Mouse (Mus musculus) forebrain, embryonic 12.5 days (tissue): ENCODE measurements at regions not wholly inside any gene's neighbourhood (a gene's known extent, or its start where the extent isn't known, plus 50 kb on each side); places are given as distances from the start of the nearest gene placed in this dataset.

Experiments
- ATAC-seq: fragments of 200-750 bp; cut with Nextera tagmentation; 2 replicates; pipeline ENCODE4 v1.8.0; 2017; ENCODE audit warnings: moderate TSS enrichment; ENCODE audit not compliant: low FRiP score
- H3K27ac ChIP-seq: fragments of 300-500 bp; sonication (generic); 2 replicates; pipeline ENCODE4 v1.5.1; 2016; ENCODE audit warnings: mild to moderate bottlenecking
- H3K27me3 ChIP-seq: fragments of 300-500 bp; sonication (generic); 2 replicates; pipeline ENCODE4 v1.6.1; 2016; ENCODE audit warnings: mild to moderate bottlenecking
- H3K36me3 ChIP-seq: fragments of 300-500 bp; sonication (generic); replicated peaks from 2 replicates; pipeline ENCODE4 v1.6.1; 2016; ENCODE audit warnings: mild to moderate bottlenecking
- H3K4me1 ChIP-seq: fragments of 300-500 bp; sonication (generic); 2 replicates; pipeline ENCODE4 v1.6.1; 2016
- H3K4me2 ChIP-seq: fragments of 300-500 bp; sonication (generic); 2 replicates; pipeline ENCODE4 v1.6.1; 2016; ENCODE audit warnings: mild to moderate bottlenecking, moderate library complexity
- H3K4me3 ChIP-seq: fragments of 300-500 bp; sonication (generic); replicated peaks from 2 replicates; pipeline ENCODE4 v1.5.1; 2016; ENCODE audit warnings: mild to moderate bottlenecking
- H3K9ac ChIP-seq: fragments of 300-500 bp; sonication (generic); 2 replicates; pipeline ENCODE4 v1.6.1; 2016; ENCODE audit warnings: mild to moderate bottlenecking
- H3K9me3 ChIP-seq: fragments of 300-500 bp; sonication (generic); 2 replicates; pipeline ENCODE4 v1.6.1; 2016
- WGBS: fragments of 180-500 bp; shearing (Covaris S2); methylation state at CpG from one replicate; pipeline ENCODE4 v1.1.7; 2016; 5-methylcytosine and 5-hydroxymethylcytosine counted together

DNA sequence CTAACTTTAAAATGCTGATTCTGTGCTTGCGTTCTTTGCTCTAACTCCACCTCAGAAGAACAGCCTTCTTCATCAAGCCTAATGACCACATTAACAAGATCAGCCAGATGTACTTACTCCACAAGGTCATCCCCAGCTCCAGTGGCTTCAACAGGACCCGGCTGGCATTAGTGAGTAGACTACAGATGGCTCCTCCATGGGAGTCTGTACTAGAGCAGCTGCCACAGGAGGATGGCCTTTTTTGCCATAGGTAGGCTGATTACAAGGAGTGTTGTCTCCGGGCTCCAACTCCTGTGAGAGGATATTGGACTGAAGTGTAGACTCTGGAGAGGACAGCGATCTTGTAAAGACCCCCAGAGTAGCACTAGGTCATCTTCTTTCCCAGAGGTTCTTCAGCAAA, 729.7 kb downstream of the Galc start:
- H3K36me3 ChIP-seq: no peaks in the 10 kb centered on the region
- no peak overlapping the region for H3K4me3 ChIP-seq
- 89% methylated on average over 4 of the region's 4 CpGs for WGBS
- no peaks in the 10 kb centered on the region for H3K9me3 ChIP-seq
- no peak overlapping the region for H3K4me2 ChIP-seq
- H3K27me3 ChIP-seq: no peaks in the 10 kb centered on the region
- H3K27ac ChIP-seq: no peak overlapping the region
- no peak overlapping the region for H3K9ac ChIP-seq
- no peak for ATAC-seq
- no peaks in the 10 kb centered on the region for H3K4me1 ChIP-seq

DNA sequence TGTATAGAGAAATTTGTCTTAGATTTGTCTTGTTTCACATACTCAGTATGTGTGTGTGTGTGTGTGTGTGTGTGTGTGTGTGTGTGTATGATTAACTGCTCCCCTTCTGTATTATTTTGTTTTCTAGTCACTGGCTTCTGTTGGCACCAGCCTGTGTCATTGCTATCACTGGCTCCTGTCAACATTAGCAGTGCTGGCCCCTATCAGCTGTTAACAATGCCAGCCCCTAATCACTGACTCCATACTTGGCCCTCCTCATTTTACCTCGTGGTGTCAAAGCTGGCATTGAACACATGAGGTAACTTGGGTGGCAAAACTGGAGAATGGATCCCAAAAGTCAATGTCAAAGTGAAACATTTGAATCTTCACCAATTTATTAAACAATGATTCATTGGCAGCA, 733.3 kb downstream of the Galc start:
- no peak overlapping the region for H3K9ac ChIP-seq
- no peaks in the 10 kb centered on the region for H3K27me3 ChIP-seq
- H3K9me3 ChIP-seq: no peaks in the 10 kb centered on the region
- ATAC-seq: no peak
- no peaks in the 10 kb centered on the region for H3K4me1 ChIP-seq
- WGBS: 57% methylated on average over 1 of the region's 1 CpGs
- no peak overlapping the region for H3K4me2 ChIP-seq
- no peak overlapping the region for H3K27ac ChIP-seq
- no peak overlapping the region for H3K4me3 ChIP-seq
- no peaks in the 10 kb centered on the region for H3K36me3 ChIP-seq

DNA sequence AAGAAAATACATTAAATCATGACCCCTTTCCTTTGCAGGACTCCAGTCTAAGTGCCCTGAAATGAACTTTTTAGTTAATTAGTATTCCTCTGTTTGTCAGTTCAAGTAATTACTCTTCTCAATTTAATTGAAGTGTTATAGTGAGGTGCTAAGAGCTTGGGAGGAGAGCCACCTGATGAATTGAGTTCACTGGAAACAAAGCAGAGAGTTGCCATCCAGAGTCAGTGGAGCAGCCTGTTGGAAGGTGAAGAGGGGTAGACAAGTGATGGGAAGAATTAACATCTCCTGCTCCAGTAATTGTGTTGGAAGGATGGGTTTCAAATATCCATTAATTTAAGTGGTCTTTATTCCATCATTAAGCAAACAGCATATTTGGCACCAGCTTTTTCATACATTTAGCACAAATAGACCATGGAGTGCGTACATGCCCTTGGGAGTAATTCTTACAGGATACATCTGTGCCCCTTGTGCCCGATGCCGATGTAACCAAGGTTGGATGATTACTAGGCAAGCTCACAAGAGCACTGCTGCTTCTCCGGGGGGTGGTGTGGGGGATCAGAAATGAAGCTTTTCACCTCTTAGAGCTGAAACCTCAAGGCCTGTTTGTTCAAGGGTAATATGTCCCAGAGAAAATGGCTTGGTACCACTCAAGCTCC, 739.3 kb downstream of the Galc start:
- H3K4me3 ChIP-seq: no peak overlapping the region
- H3K4me1 ChIP-seq: no peaks in the 10 kb centered on the region
- no peaks in the 10 kb centered on the region for H3K36me3 ChIP-seq
- 0 out of 2 replicates have a peak, but pooled peaks have one; percentile 27 for ATAC-seq
- no peak overlapping the region for H3K9ac ChIP-seq
- 74% methylated on average over 4 of the region's 4 CpGs for WGBS
- no peaks in the 10 kb centered on the region for H3K9me3 ChIP-seq
- no peaks in the 10 kb centered on the region for H3K27me3 ChIP-seq
- H3K27ac ChIP-seq: no peak overlapping the region
- no peak overlapping the region for H3K4me2 ChIP-seq

DNA sequence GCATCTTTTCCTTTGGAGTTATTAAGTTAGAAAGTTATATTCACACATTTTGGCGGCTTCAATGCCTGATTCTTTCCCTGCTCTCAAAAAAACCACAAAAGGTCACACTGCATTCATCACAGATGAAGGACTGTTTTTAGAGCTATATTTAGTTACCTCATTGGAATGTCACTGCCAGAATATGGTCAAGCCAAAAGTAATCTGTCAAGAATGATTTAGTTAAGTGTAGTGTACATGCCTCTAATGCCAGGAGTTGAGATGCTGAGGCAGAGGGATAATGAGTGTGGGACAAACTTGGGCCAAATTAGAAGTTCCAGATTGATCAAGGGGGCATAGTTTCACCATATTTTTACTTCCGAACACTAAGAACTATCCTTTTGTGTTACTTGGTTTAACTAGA, 741.7 kb downstream of the Galc start:
- no peaks in the 10 kb centered on the region for H3K4me1 ChIP-seq
- no peak overlapping the region for H3K9ac ChIP-seq
- H3K27ac ChIP-seq: no peak overlapping the region
- no peaks in the 10 kb centered on the region for H3K36me3 ChIP-seq
- no peak overlapping the region for H3K4me2 ChIP-seq
- ATAC-seq: no peak
- WGBS: 90% methylated on average over 2 of the region's 2 CpGs
- no peak overlapping the region for H3K4me3 ChIP-seq
- no peaks in the 10 kb centered on the region for H3K27me3 ChIP-seq
- H3K9me3 ChIP-seq: no peaks in the 10 kb centered on the region

DNA sequence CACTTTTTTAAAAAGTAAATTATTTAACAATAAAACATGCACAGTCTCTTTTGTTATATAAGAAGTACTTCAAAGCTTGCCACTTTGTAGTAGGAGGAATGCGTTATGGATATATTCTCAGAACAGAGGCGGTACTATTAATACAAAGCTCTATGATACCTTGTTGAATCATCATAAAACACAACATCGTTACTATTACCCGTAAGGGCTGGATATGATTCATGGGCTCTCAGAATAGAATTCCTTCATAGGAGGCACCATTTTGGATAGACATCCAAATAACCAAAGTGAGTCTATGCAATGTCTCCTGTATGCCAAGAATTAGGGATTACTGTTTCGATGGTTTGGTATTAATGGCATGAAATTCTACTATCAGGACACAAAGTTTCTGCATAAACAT, 743.5 kb downstream of the Galc start:
- Histone ChIP-seq H3K9me3 (no peaks in the 10 kb centered on the region), H3K27ac (no peak overlapping the region), H3K27me3 (no peaks in the 10 kb centered on the region), H3K9ac (no peak overlapping the region), H3K4me2 (no peak overlapping the region), H3K4me1 (peaks cover 6% of the 10 kb centered on the region), H3K4me3 (no peak overlapping the region), H3K36me3 (no peaks in the 10 kb centered on the region)
- 96% methylated on average over 5 of the region's 5 CpGs for WGBS
- no peak for ATAC-seq

DNA sequence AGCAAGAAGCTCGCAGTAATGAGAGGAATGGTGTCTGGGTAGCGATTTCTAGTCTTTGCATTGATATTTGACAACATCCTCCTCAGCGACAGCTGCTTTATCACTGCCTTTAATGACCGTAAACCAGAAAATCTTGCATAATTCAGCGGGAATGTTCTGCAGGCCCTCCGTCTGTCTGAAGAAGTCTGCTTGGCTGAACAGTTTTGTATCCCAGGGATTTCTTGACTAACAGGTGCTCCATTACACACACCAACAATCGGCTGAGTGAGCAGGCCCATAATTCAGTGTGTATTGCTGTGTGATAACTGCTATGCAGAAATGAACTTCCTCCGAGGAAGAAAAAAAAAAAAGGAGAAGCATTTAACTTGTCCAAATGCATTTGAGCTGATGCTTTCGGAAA, 747.4 kb downstream of the Galc start:
- Histone ChIP-seq H3K27me3 (no peaks in the 10 kb centered on the region), H3K4me1 (peaks cover 6% of the 10 kb centered on the region), H3K4me2 (no peak overlapping the region), H3K9me3 (no peaks in the 10 kb centered on the region), H3K4me3 (no peak overlapping the region), H3K9ac (no peak overlapping the region), H3K27ac (no peak overlapping the region), H3K36me3 (no peaks in the 10 kb centered on the region)
- WGBS: 48% methylated on average over 9 of the region's 9 CpGs
- ATAC-seq: no peak

DNA sequence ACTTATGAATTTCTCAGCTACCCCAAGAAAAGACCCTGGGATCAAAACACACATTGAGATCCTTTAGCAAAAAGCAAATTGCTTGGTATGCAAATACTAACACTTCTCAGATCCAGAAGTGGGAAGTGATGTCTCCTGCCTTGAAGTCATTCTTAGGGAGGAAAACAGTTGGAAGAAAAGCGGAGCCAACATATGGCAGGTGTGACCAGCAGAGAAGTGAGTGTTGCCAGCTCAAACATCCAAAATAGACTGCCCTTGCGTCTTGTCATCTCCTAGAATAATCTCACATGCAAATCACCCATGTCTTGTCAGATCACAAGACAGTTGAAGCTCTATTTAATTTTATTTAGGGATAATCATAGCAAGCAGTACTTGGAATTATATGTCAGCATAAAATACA, 757.8 kb downstream of the Galc start:
- Histone ChIP-seq H3K36me3 (no peaks in the 10 kb centered on the region), H3K27me3 (no peaks in the 10 kb centered on the region), H3K9ac (no peak overlapping the region), H3K4me1 (no peaks in the 10 kb centered on the region), H3K4me3 (no peak overlapping the region), H3K9me3 (no peaks in the 10 kb centered on the region), H3K27ac (no peak overlapping the region), H3K4me2 (no peak overlapping the region)
- ATAC-seq: no peak
- 89% methylated on average over 2 of the region's 2 CpGs for WGBS

DNA sequence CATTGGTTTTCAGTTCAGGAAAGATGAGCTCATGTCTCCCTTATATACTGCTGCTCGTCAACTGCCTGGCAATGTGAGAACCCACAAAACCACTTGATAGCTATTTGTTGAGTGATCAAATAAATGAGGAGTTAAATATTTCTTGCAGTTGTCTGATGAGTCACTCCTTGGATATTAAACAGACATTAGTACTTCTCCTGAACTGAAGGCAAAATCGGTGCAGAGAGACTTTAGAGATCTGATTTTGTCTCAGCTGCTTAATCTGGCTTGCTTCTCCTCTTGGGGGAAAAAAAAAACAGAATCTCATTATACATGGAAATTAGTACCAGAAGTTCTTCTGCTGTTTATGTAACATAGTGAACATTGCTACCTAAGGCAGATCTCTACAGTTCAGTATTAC, 775.7 kb downstream of the Galc start:
- no peak overlapping the region for H3K9ac ChIP-seq
- H3K4me2 ChIP-seq: no peak overlapping the region
- no peaks in the 10 kb centered on the region for H3K4me1 ChIP-seq
- 63% methylated on average over 2 of the region's 2 CpGs for WGBS
- ATAC-seq: no peak
- no peaks in the 10 kb centered on the region for H3K9me3 ChIP-seq
- no peak overlapping the region for H3K4me3 ChIP-seq
- H3K27me3 ChIP-seq: no peaks in the 10 kb centered on the region
- no peaks in the 10 kb centered on the region for H3K36me3 ChIP-seq
- no peak overlapping the region for H3K27ac ChIP-seq

DNA sequence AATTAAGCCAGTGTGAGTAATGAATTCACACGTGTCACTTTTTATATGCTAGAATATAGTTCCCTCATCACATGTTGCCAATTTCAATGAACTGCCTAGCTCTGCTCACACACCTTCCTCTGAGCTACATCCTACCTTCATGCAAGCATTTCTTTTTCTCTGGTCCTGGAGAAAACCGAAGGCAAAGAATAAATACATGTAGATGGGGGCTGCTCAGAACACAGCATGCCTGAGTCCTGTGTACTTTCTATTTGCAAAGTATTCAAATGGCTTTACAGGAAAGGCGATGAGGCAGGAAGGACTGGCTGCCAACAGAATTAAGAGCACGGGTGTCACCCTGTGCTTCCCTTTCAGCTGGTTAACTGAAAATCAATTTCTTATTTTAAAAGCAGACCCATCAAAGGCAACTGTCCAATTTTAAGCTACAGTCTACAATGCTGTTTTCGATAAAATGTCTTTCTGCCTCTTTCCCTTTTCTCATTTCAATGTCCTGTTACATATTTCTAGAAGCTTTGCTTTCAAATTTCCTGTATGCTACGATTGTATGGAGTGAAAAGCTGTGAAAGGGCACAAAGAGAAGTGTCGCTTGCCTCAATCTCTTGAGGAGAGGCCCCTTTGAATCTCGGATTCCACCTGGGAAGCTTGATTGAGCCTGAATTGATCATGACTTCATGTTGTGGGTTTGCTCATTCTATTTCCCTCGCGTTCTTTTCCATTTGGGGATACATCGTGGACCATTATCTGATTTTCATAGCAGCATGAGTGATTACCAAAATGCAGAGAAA, 782.6 kb downstream of the Galc start:
- Histone ChIP-seq H3K4me3 (no peak overlapping the region), H3K9me3 (no peaks in the 10 kb centered on the region), H3K4me1 (peaks cover 18% of the 10 kb centered on the region), H3K4me2 (0 out of 2 replicates have a peak overlapping the region, but pooled peaks have one; percentile 15), H3K27me3 (no peaks in the 10 kb centered on the region), H3K9ac (no peak overlapping the region), H3K27ac (no peak overlapping the region), H3K36me3 (no peaks in the 10 kb centered on the region)
- ATAC-seq: peak; percentile 60; the same call in 1 of the 2 replicates
- 13% methylated on average over 11 of the region's 11 CpGs for WGBS

DNA sequence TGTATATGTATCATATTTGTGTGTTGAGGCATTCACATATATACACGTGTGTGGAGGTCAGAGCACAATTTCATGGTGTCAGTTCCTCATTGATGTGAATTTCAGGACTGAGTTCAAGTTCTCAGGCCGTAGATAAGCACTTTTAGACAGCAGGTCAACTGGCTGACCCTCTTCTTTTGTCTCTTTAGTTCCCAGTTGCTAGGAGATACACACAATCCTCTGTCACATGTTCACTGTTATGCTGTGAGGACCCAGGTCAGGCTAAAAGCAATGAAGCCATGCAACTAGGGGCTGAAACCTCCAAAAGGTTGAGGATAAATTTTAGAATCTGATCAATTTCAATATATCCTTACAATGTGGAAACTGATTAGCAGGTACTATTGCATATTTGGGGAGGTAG, 783.5 kb downstream of the Galc start:
- Histone ChIP-seq H3K36me3 (no peaks in the 10 kb centered on the region), H3K4me1 (peaks cover 18% of the 10 kb centered on the region), H3K4me2 (no peak overlapping the region), H3K27ac (no peak overlapping the region), H3K9ac (no peak overlapping the region), H3K9me3 (no peaks in the 10 kb centered on the region), H3K4me3 (no peak overlapping the region), H3K27me3 (no peaks in the 10 kb centered on the region)
- WGBS: 23% methylated on average over 2 of the region's 2 CpGs
- ATAC-seq: peak; percentile 49; the same call in 1 of the 2 replicates

DNA sequence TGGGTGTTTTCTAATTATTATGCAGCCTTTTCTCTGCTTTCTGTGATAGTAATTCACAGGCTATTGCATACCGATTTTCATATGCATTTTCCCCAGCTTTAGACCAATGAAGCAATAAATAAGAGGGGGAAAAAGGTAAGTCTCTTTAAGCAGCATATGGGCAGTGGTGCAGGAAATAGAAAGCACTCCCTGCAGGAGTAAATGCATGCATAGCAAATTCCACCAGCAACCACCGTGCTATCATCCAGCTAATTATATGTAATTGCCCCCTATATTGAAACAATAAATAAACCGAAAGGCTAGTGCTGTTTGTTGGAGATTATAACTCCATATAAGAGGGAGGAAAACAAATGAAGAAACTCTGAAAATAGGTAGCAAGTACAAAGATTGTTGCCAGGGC, 790.1 kb downstream of the Galc start:
- no peaks in the 10 kb centered on the region for H3K27me3 ChIP-seq
- WGBS: 63% methylated on average over 3 of the region's 3 CpGs
- H3K4me2 ChIP-seq: no peak overlapping the region
- ATAC-seq: no peak
- no peaks in the 10 kb centered on the region for H3K9me3 ChIP-seq
- no peaks in the 10 kb centered on the region for H3K4me1 ChIP-seq
- H3K9ac ChIP-seq: no peak overlapping the region
- no peaks in the 10 kb centered on the region for H3K36me3 ChIP-seq
- H3K27ac ChIP-seq: no peak overlapping the region
- H3K4me3 ChIP-seq: no peak overlapping the region

DNA sequence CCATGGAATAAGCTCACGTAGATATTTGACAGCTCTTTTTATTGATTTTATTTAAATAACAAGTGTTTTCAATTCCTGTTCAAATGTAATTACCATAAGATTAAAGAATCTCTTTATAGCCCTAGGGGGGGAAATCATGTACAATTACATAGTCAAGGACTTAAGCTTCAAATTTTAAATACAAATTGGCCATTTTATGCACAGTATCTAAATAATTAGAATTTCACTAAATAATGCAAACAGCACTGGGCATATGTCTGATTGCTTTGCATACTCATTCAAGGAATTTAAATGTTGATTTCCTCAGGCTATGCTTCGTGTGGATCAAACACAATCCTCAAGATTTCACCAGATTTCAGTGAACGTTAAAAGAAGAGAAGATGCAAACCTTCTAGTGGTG, 823.1 kb downstream of the Galc start:
- H3K4me1 ChIP-seq: no peaks in the 10 kb centered on the region
- ATAC-seq: no peak
- no peaks in the 10 kb centered on the region for H3K36me3 ChIP-seq
- WGBS: 72% methylated on average over 3 of the region's 3 CpGs
- no peak overlapping the region for H3K4me2 ChIP-seq
- no peak overlapping the region for H3K4me3 ChIP-seq
- H3K9me3 ChIP-seq: no peaks in the 10 kb centered on the region
- H3K27me3 ChIP-seq: no peaks in the 10 kb centered on the region
- no peak overlapping the region for H3K9ac ChIP-seq
- H3K27ac ChIP-seq: no peak overlapping the region

DNA sequence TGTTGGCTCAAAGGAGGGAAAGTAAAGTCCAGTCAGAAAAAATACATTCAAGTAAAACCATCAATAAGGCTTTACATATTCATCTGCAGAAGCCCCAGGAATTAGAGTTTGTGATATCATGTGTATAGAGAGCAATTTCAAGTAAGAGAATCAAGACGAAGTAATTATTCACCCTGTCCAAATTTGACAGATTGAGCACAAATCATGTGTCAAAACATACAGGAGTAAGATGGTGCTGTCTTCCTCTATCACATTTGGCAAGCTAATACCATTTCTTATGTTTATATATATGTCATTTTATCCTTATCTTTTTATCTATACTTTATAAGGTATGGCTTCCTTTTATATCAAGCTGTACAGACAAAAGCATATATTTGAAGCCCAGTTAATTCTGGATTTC, 825.2 kb downstream of the Galc start:
- no peaks in the 10 kb centered on the region for H3K9me3 ChIP-seq
- H3K27me3 ChIP-seq: no peaks in the 10 kb centered on the region
- WGBS: 52% methylated on average over 1 of the region's 1 CpGs
- H3K36me3 ChIP-seq: no peaks in the 10 kb centered on the region
- H3K27ac ChIP-seq: no peak overlapping the region
- no peaks in the 10 kb centered on the region for H3K4me1 ChIP-seq
- no peak overlapping the region for H3K9ac ChIP-seq
- no peak overlapping the region for H3K4me3 ChIP-seq
- no peak overlapping the region for H3K4me2 ChIP-seq
- no peak for ATAC-seq
